Mouse (Mus musculus) gastrocnemius, adult 18-20 months (tissue): ENCODE measurements around the gene 1700001C19Rik. TPM values are rescaled to one million over a fixed set of nuclear protein-coding genes. Genes with fewer than 3 reads are reported as not detected.

Source experiments
- DNase-seq: peaks from one replicate; pipeline ENCODE4 v3.0.0; 2021; ENCODE audit warnings: low spot score
- total RNA-seq, 2 experiments: library from RNA; stranded (reverse); gene quantifications; 2 replicates each; pipeline ENCODE4 v1.2.3; 2021

1700001C19Rik gene
- total RNA-seq, 2 experiments from 2014 or later: not detected

GRCm38 (mm10) chr17:47462728-47463388 lies 25.7 kb upstream of the 1700001C19Rik start:
- no peak for DNase-seq

GRCm38 (mm10) chr17:47462209-47462608 lies 25.0 kb upstream of the 1700001C19Rik start:
- no peak for DNase-seq

- no peak for DNase-seq
Observed at GRCm38 (mm10) chr17:47461688-47462087, 24.5 kb upstream of the 1700001C19Rik start.

GRCm38 (mm10) chr17:47459341-47459919 lies 22.3 kb upstream of the 1700001C19Rik start:
- DNase-seq: no peak

GRCm38 (mm10) chr17:47458936-47459335 lies 21.8 kb upstream of the 1700001C19Rik start:
- no peak for DNase-seq

GRCm38 (mm10) chr17:47458310-47458709 lies 21.1 kb upstream of the 1700001C19Rik start:
- DNase-seq: no peak

GRCm38 (mm10) chr17:47454675-47455074 lies 17.5 kb upstream of the 1700001C19Rik start:
- DNase-seq: no peak

GRCm38 (mm10) chr17:47452886-47453285 lies 15.7 kb upstream of the 1700001C19Rik start:
- DNase-seq: no peak

- DNase-seq: no peak
Observed at GRCm38 (mm10) chr17:47450880-47451565, 13.8 kb upstream of the 1700001C19Rik start.

- DNase-seq: no peak
Observed at GRCm38 (mm10) chr17:47450239-47450638, 13.1 kb upstream of the 1700001C19Rik start.

GRCm38 (mm10) chr17:47449432-47449831 lies 12.3 kb upstream of the 1700001C19Rik start:
- DNase-seq: no peak

GRCm38 (mm10) chr17:47448523-47449372 lies 11.6 kb upstream of the 1700001C19Rik start:
- DNase-seq: no peak

GRCm38 (mm10) chr17:47446561-47446960 lies 9.4 kb upstream of the 1700001C19Rik start:
- no peak for DNase-seq

- no peak for DNase-seq
Observed at GRCm38 (mm10) chr17:47446025-47446424, 8.8 kb upstream of the 1700001C19Rik start.

- DNase-seq: no peak
Observed at GRCm38 (mm10) chr17:47445518-47445917, 8.3 kb upstream of the 1700001C19Rik start.

- no peak for DNase-seq
Observed at GRCm38 (mm10) chr17:47444113-47444512, 6.9 kb upstream of the 1700001C19Rik start.

GRCm38 (mm10) chr17:47442271-47442670 lies 5.1 kb upstream of the 1700001C19Rik start:
- no peak for DNase-seq

GRCm38 (mm10) chr17:47441296-47442051 lies 4.3 kb upstream of the 1700001C19Rik start:
- no peak for DNase-seq

- DNase-seq: no peak
Observed at GRCm38 (mm10) chr17:47440359-47440890, 3.2 kb upstream of the 1700001C19Rik start.

- DNase-seq: no peak
Observed at GRCm38 (mm10) chr17:47439396-47440028, 2.3 kb upstream of the 1700001C19Rik start.
